Comparison of ENCODE assay signal across 20 mouse cellular contexts in the genomic region with DNA sequence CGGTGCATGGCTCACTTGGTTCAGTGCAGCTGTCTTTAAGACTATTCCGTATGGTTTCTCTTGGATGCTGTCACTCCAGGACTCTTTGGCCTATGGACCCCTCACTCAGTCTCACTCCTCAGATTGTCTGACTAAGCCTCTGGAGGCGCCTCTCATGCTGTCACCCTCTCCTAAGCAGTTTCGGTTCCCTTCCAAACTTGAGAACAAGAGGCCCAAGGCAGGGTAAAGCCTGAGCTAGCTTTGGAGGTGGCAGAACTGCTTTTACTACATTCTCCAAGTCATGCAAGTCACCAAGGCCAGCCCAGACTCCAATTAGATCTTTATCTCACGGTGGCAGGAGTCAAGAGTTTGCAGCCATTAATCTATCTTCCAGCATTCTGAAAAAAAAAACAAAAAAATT.
DNase-seq lines count a peak whose midpoint lies in the region; TF ChIP-seq lines count a peak whose summit lies in the region.
"Had no signal": no experiment of that assay in that cellular context is flagged by ENCODE, and none has a peak within 500 bp of the region (broad histone marks: within the 10 kb centered on the region; RNA-seq: fewer than 3 reads in every experiment).

No protein-coding gene starts in this region.

- no peak overlapping the region for H3K27ac ChIP-seq in liver, adult 2 months (replicated peaks; ENCODE audit: insufficient read depth, low read depth, low read length)
- no peak overlapping the region for H3K27ac ChIP-seq in limb, embryonic 10.5 days
- H3K27ac ChIP-seq: embryonic facial prominence, embryonic 15.5 days; forebrain, embryonic 13.5 days; hindbrain, embryonic 10.5 days had no signal

- no peaks in the 10 kb centered on the region for H3K27me3 ChIP-seq in liver, adult 2 months (ENCODE audit: control insufficient read depth, insufficient read depth, low read length)
- no peaks in the 10 kb centered on the region for H3K27me3 ChIP-seq in splenic B cell, adult 2 months (ENCODE audit: control insufficient read depth, insufficient read depth, low read length, poor library complexity, severe bottlenecking)
- H3K27me3 ChIP-seq in limb, embryonic 10.5 days (ENCODE audit: low read depth, poor library complexity, severe bottlenecking): no peaks in the 10 kb centered on the region
- H3K27me3 ChIP-seq: embryonic facial prominence, embryonic 15.5 days; forebrain, embryonic 13.5 days; heart, embryonic 12.5 days had no signal

- H3K4me1 ChIP-seq in liver, adult 2 months (ENCODE audit: control insufficient read depth, insufficient read depth, low read length): peaks cover 13% of the 10 kb centered on the region
- peaks cover 4% of the 10 kb centered on the region; the same call in 1 of the 2 replicates for H3K4me1 ChIP-seq in limb, embryonic 10.5 days

- H3K9me3 ChIP-seq in limb, embryonic 10.5 days (replicated peaks): no peaks in the 10 kb centered on the region
- H3K9me3 ChIP-seq: embryonic facial prominence, embryonic 15.5 days; forebrain, embryonic 13.5 days; G1E; heart, embryonic 12.5 days; hindbrain, embryonic 10.5 days had no signal

- no peak overlapping the region for H3K9ac ChIP-seq in liver, adult 2 months (ENCODE audit: low read depth, low read length)
- H3K9ac ChIP-seq: embryonic facial prominence, embryonic 15.5 days; forebrain, embryonic 13.5 days; heart, embryonic 12.5 days had no signal

- no peak for TF ChIP-seq POLR2A in liver, adult 2 months (IDR thresholded peaks at IDR 0.05; ENCODE audit: extremely low read depth, insufficient read depth, low read length)

- DNase-seq in heart, adult 18-20 months: peak; percentile 29 to 58
- no peak for DNase-seq in heart, postnatal 25 days (ENCODE audit: low spot score)
- DNase-seq in liver, adult 2 months (ENCODE audit: extremely low read depth, low read depth, low spot score): peak; percentile 32
- no peak for DNase-seq in liver
- peak; percentile 44 to 63 for DNase-seq in urinary bladder, postnatal 36 days (ENCODE audit: low spot score in 2 of 2)
- no peak for DNase-seq in urinary bladder, postnatal 25 days (ENCODE audit: low spot score)
- peak; percentile 47 for DNase-seq in splenic B cell, adult 2 months (ENCODE audit: low read depth, low spot score)
- DNase-seq in limb, embryonic 10.5 days (ENCODE audit: low spot score): no peak
- DNase-seq: adrenal gland, postnatal 14 days; cerebellum, adult 11 months; gastrocnemius, postnatal 14 days; layer of hippocampus, postnatal 36 days; lung, postnatal 10 days; midbrain, embryonic 14.5 days; thymus, postnatal 36 days had no signal

- intact Hi-C loops in heart, postnatal 25 days (cut with DNase I): no loop called here

- no peak overlapping the region for H3K4me3 ChIP-seq in liver, adult 2 months (ENCODE audit: insufficient read depth, low read depth, low read length)
- H3K4me3 ChIP-seq in limb, embryonic 10.5 days: no peak overlapping the region
- H3K4me3 ChIP-seq: embryonic facial prominence, embryonic 15.5 days; forebrain, embryonic 13.5 days; heart, embryonic 12.5 days; hindbrain, embryonic 10.5 days had no signal

- TF ChIP-seq CTCF in liver, adult 2 months (IDR thresholded peaks at IDR 0.05; ENCODE audit: low read depth, low read length): no peak

- H3K36me3 ChIP-seq in liver, adult 2 months (ENCODE audit: control insufficient read depth, insufficient read depth, low read length): no peaks in the 10 kb centered on the region
- H3K36me3 ChIP-seq in splenic B cell, adult 2 months (ENCODE audit: control insufficient read depth, insufficient read depth, low read length, poor library complexity, severe bottlenecking): no peaks in the 10 kb centered on the region
- no peaks in the 10 kb centered on the region for H3K36me3 ChIP-seq in limb, embryonic 10.5 days
- H3K36me3 ChIP-seq: embryonic facial prominence, embryonic 15.5 days; heart, embryonic 12.5 days; hindbrain, embryonic 10.5 days had no signal

- 89% methylated on average over 5 of the region's 5 CpGs for WGBS in liver, adult 2 months
- WGBS in limb, embryonic 10.5 days: 79% methylated on average over 5 of the region's 5 CpGs

- no peaks in the 10 kb centered on the region for H3K79me2 ChIP-seq in liver, adult 2 months (ENCODE audit: control insufficient read depth, insufficient read depth, low read length)

Comparison
In these comparisons a context has a peak if more than half of its experiments do, and no peak if none do; other contexts are left out.
1. DNase-seq: peak in heart, adult 18-20 months (2 of 2), liver, adult 2 months (single experiment), urinary bladder, postnatal 36 days (2 of 2) and splenic B cell, adult 2 months (single experiment); none in heart, postnatal 25 days (single experiment), liver (single experiment), urinary bladder, postnatal 25 days (single experiment) and limb, embryonic 10.5 days (single experiment).